Mouse (Mus musculus) right cerebral cortex, postnatal 10 days (tissue): Measurements from ENCODE around the gene Nme4.
A peak's percentile ranks its signal among the peaks of the same experiment; 100 is the strongest.

Experiments
- DNase-seq, 2 experiments: peaks; one replicate each; pipeline ENCODE4 v3.0.0; 2021; ENCODE audit warnings: low spot score in 2 of 2

The Nme4 gene

GRCm38 (mm10) chr17:26066488-26067020 is 28.8 kb downstream of the Nme4 start:
- no peak for DNase-seq

- DNase-seq, result no peak
Measured at GRCm38 (mm10) chr17:26064916-26065315, 30.5 kb downstream of the Nme4 start.

GRCm38 (mm10) chr17:26057787-26058567 is 37.4 kb downstream of the Nme4 start:
- no peak for DNase-seq

- DNase-seq, result peak; percentile 55 to 67
Measured at GRCm38 (mm10) chr17:26057278-26057677, 38.1 kb downstream of the Nme4 start.

GRCm38 (mm10) chr17:26055164-26055563 is 40.2 kb downstream of the Nme4 start:
- DNase-seq, result no peak

- DNase-seq, result no peak
Measured at GRCm38 (mm10) chr17:26054133-26054845, 41.1 kb downstream of the Nme4 start.

GRCm38 (mm10) chr17:26052706-26053105 is 42.7 kb downstream of the Nme4 start:
- DNase-seq, result no peak

GRCm38 (mm10) chr17:26052074-26052473 is 43.3 kb downstream of the Nme4 start:
- no peak for DNase-seq

- no peak for DNase-seq
Measured at GRCm38 (mm10) chr17:26048118-26048517, 47.3 kb downstream of the Nme4 start.

GRCm38 (mm10) chr17:26046253-26046997 is 49.0 kb downstream of the Nme4 start:
- DNase-seq, result no peak

- no peak for DNase-seq
Measured at GRCm38 (mm10) chr17:26045285-26045684, 50.1 kb downstream of the Nme4 start.

GRCm38 (mm10) chr17:26043249-26043636 is 52.2 kb downstream of the Nme4 start:
- DNase-seq, result peak; percentile 91 to 92

GRCm38 (mm10) chr17:26042599-26043248 is 52.7 kb downstream of the Nme4 start:
- DNase-seq, result peak; percentile 51 to 67
